Mouse (Mus musculus) heart, embryonic 13.5 days (tissue): ENCODE data around the gene Filip1l. TPM values are rescaled to one million over a fixed set of nuclear protein-coding genes. Genes with fewer than 3 reads are reported as not detected.

Experiments used
- ATAC-seq: fragments of 200-750 bp; cut with Nextera tagmentation; 2 replicates; pipeline ENCODE4 v1.8.0; 2017; ENCODE audit warnings: moderate TSS enrichment; ENCODE audit not compliant: insufficient number of reproducible peaks, low FRiP score, low TSS enrichment; ENCODE audit errors: extremely low read depth
- H3K27ac ChIP-seq: fragments of 300-500 bp; sonication (generic); replicated peaks from 2 replicates; pipeline ENCODE4 v1.5.1; 2015; ENCODE audit warnings: moderate library complexity, mild to moderate bottlenecking, inconsistent platforms
- H3K27me3 ChIP-seq: fragments of 300-500 bp; sonication (generic); replicated peaks from 2 replicates; pipeline ENCODE4 v1.6.1; 2015; ENCODE audit warnings: mild to moderate bottlenecking, inconsistent platforms
- H3K36me3 ChIP-seq: fragments of 300-500 bp; sonication (generic); 2 replicates; pipeline ENCODE4 v1.6.1; 2015; ENCODE audit warnings: mild to moderate bottlenecking, inconsistent platforms
- H3K4me1 ChIP-seq: fragments of 300-500 bp; sonication (generic); 2 replicates; pipeline ENCODE4 v1.6.1; 2015; ENCODE audit warnings: inconsistent platforms
- H3K4me2 ChIP-seq: fragments of 300-500 bp; sonication (generic); 2 replicates; pipeline ENCODE4 v1.6.1; 2015; ENCODE audit warnings: inconsistent platforms, mild to moderate bottlenecking, moderate library complexity
- H3K4me3 ChIP-seq: fragments of 300-500 bp; sonication (generic); 2 replicates; pipeline ENCODE4 v1.5.1; 2015; ENCODE audit warnings: moderate library complexity, mild to moderate bottlenecking, inconsistent platforms
- H3K9ac ChIP-seq: fragments of 300-500 bp; sonication (generic); 2 replicates; pipeline ENCODE4 v1.6.1; 2015; ENCODE audit warnings: inconsistent platforms, mild to moderate bottlenecking, moderate library complexity
- H3K9me3 ChIP-seq: fragments of 300-500 bp; sonication (generic); 2 replicates; pipeline ENCODE4 v1.6.1; 2016; ENCODE audit warnings: inconsistent platforms
- WGBS: fragments of 180-500 bp; shearing (Covaris S2); methylation state at CpG from one replicate; pipeline ENCODE4 v1.1.7; 2015; ENCODE audit warnings: mixed read lengths; 5-methylcytosine and 5-hydroxymethylcytosine counted together
- polyA plus RNA-seq: library from polyadenylated mRNA; unstranded; fragments of >200 nt; fragmentation: Nextera tagmentation; extraction: Ambion mirVana; gene quantifications from 2 replicates; pipeline ENCODE4 v1.2.1, GENCODE M21; 2015

Gene Filip1l
- polyA plus RNA-seq, 1 experiment from 2014 or later = 19.3 TPM

GRCm38 (mm10) chr16:57555667-57556066 lies 202.8 kb downstream of the Filip1l start:
- H3K27me3 ChIP-seq = no peaks in the 10 kb centered on the region
- no peak overlapping the region for H3K9ac ChIP-seq
- no peaks in the 10 kb centered on the region for H3K9me3 ChIP-seq
- no peak for ATAC-seq
- no peak overlapping the region for H3K4me3 ChIP-seq
- peaks cover 64% of the 10 kb centered on the region for H3K4me1 ChIP-seq
- H3K27ac ChIP-seq = 0 out of 2 replicates have a peak overlapping the region, but pooled peaks have one; percentile 36
- 74% methylated on average over 4 of the region's 4 CpGs for WGBS
- peaks cover 26% of the 10 kb centered on the region for H3K36me3 ChIP-seq
- no peak overlapping the region for H3K4me2 ChIP-seq

GRCm38 (mm10) chr16:57556244-57556643 lies 203.4 kb downstream of the Filip1l start:
- 63% methylated on average over 2 of the region's 2 CpGs for WGBS
- H3K9me3 ChIP-seq = no peaks in the 10 kb centered on the region
- no peak for ATAC-seq
- H3K27me3 ChIP-seq = no peaks in the 10 kb centered on the region
- H3K4me1 ChIP-seq = peaks cover 60% of the 10 kb centered on the region
- H3K4me2 ChIP-seq = no peak overlapping the region
- peaks cover 26% of the 10 kb centered on the region for H3K36me3 ChIP-seq
- H3K9ac ChIP-seq = no peak overlapping the region
- no peak overlapping the region for H3K27ac ChIP-seq
- no peak overlapping the region for H3K4me3 ChIP-seq

- Histone ChIP-seq H3K9me3 (no peaks in the 10 kb centered on the region), H3K4me1 (peaks cover 54% of the 10 kb centered on the region), H3K27ac (no peak overlapping the region), H3K4me3 (no peak overlapping the region), H3K4me2 (no peak overlapping the region), H3K36me3 (peaks cover 24% of the 10 kb centered on the region), H3K9ac (no peak overlapping the region), H3K27me3 (no peaks in the 10 kb centered on the region)
- WGBS = 81% methylated on average over 3 of the region's 3 CpGs
- ATAC-seq = no peak
These were observed 205.4 kb downstream of the Filip1l start for GRCm38 (mm10) chr16:57558258-57558657.

GRCm38 (mm10) chr16:57560185-57560584 lies 207.3 kb downstream of the Filip1l start:
- Histone ChIP-seq H3K27me3 (no peaks in the 10 kb centered on the region), H3K27ac (no peak overlapping the region), H3K4me2 (no peak overlapping the region), H3K9ac (no peak overlapping the region), H3K4me3 (no peak overlapping the region), H3K4me1 (peaks cover 47% of the 10 kb centered on the region), H3K36me3 (peaks cover 17% of the 10 kb centered on the region), H3K9me3 (no peaks in the 10 kb centered on the region)
- WGBS = 80% methylated on average over 1 of the region's 1 CpGs
- ATAC-seq = no peak

- no peaks in the 10 kb centered on the region for H3K9me3 ChIP-seq
- H3K9ac ChIP-seq = no peak overlapping the region
- H3K27me3 ChIP-seq = no peaks in the 10 kb centered on the region
- H3K4me2 ChIP-seq = no peak overlapping the region
- no peak for ATAC-seq
- H3K36me3 ChIP-seq = peaks cover 19% of the 10 kb centered on the region
- H3K4me1 ChIP-seq = peaks cover 43% of the 10 kb centered on the region
- H3K27ac ChIP-seq = peak overlapping the region; percentile 69
- no peak overlapping the region for H3K4me3 ChIP-seq
- WGBS = 29% methylated on average over 3 of the region's 3 CpGs
These were observed 210.6 kb downstream of the Filip1l start for GRCm38 (mm10) chr16:57563453-57563852.

- Histone ChIP-seq H3K27me3 (no peaks in the 10 kb centered on the region), H3K27ac (peak overlapping the region; percentile 34; the same call in 1 of the 2 replicates), H3K4me2 (no peak overlapping the region), H3K4me1 (peaks cover 48% of the 10 kb centered on the region), H3K9me3 (no peaks in the 10 kb centered on the region), H3K4me3 (no peak overlapping the region), H3K9ac (no peak overlapping the region), H3K36me3 (peaks cover 25% of the 10 kb centered on the region)
- ATAC-seq = no peak
- WGBS = 49% methylated on average over 1 of the region's 1 CpGs
These were observed 211.9 kb downstream of the Filip1l start for GRCm38 (mm10) chr16:57564807-57565206.

- peak overlapping the region; percentile 30 for H3K27ac ChIP-seq
These were observed 213.3 kb downstream of the Filip1l start for GRCm38 (mm10) chr16:57566215-57566614.

DNA sequence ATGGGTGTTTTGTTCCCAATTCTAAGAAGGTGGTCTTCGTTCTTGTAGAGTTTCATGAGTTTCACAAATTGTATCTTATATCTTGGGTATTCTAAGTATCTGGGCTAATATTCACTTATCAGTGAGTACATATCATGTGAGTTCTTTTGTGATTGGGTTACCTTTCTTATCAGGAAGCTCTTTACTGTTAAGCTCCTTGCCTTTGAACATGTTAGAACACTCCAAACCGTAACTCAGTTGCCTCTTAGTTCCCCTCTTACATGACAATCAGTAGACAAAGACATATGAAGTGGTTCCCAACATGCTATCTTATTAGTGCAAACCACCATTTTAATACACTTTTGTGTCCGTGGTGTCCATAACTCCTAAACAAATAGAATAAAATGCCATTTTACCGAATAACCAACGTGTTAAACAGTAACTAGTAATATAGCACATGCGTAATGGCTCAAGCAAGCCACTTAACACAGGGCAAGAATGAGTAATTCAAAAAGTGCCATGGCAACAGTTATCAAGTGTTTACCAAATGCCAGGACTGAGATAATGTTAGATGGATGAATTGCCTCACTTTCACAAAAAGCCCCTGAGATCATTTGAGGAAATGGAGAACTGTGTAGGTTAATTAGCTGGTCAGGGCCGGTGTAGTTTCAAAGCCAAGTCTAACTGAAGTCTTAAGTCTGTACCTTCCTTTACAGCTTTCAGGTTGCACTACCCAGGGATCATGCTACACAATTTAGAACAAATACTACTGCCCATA lies 215.9 kb downstream of the Filip1l start:
- no peak overlapping the region for H3K4me2 ChIP-seq
- ATAC-seq = no peak

More at GRCm38 (mm10) chr16:57566215-57566614, 213.3 kb downstream of the Filip1l start:
- H3K36me3 ChIP-seq = peaks cover 35% of the 10 kb centered on the region
- H3K27me3 ChIP-seq = no peaks in the 10 kb centered on the region
- 43% methylated on average over 3 of the region's 3 CpGs for WGBS
- no peak overlapping the region for H3K9ac ChIP-seq
- H3K4me2 ChIP-seq = no peak overlapping the region
- H3K9me3 ChIP-seq = no peaks in the 10 kb centered on the region
- no peak for ATAC-seq
- peaks cover 44% of the 10 kb centered on the region for H3K4me1 ChIP-seq
- H3K4me3 ChIP-seq = no peak overlapping the region

GRCm38 (mm10) chr16:57570789-57571311 lies 218.0 kb downstream of the Filip1l start:
- Histone ChIP-seq H3K9ac (no peak overlapping the region), H3K4me1 (peaks cover 39% of the 10 kb centered on the region), H3K36me3 (peaks cover 51% of the 10 kb centered on the region), H3K27me3 (no peaks in the 10 kb centered on the region), H3K4me2 (no peak overlapping the region), H3K4me3 (no peak overlapping the region), H3K9me3 (no peaks in the 10 kb centered on the region), H3K27ac (no peak overlapping the region)
- 89% methylated on average over 5 of the region's 5 CpGs for WGBS
- no peak for ATAC-seq

More for the DNA sequence above, 215.9 kb downstream of the Filip1l start:
- H3K36me3 ChIP-seq = peaks cover 47% of the 10 kb centered on the region
- no peak overlapping the region for H3K9ac ChIP-seq
- H3K4me3 ChIP-seq = no peak overlapping the region
- H3K27me3 ChIP-seq = no peaks in the 10 kb centered on the region
- H3K9me3 ChIP-seq = no peaks in the 10 kb centered on the region
- peaks cover 44% of the 10 kb centered on the region for H3K4me1 ChIP-seq
- no peak overlapping the region for H3K27ac ChIP-seq
- WGBS = 76% methylated on average over 7 of the region's 7 CpGs

DNA sequence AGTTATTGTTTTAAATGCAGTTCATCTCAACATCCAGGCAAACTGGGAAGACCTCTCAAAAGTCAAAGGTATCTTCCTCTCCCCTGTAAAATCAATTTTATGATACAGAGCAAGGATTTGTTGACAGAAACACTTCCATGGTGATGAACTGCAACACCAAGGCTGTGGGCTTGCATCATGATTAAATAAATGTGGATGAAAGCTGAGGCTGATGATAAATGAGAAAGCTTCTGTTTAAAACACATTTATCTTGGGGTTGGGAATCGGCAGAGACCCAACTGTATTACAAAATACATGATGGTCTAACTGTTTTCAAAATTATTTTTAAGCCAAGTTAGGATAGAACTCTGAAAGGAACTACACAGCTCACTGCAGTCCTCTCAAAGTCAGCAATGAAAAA lies 220.9 kb downstream of the Filip1l start:
- 67% methylated on average over 1 of the region's 1 CpGs for WGBS
- Histone ChIP-seq H3K4me1 (peaks cover 41% of the 10 kb centered on the region), H3K36me3 (peaks cover 58% of the 10 kb centered on the region), H3K4me2 (no peak overlapping the region), H3K4me3 (no peak overlapping the region), H3K27me3 (no peaks in the 10 kb centered on the region), H3K9me3 (no peaks in the 10 kb centered on the region), H3K9ac (no peak overlapping the region), H3K27ac (no peak overlapping the region)
- ATAC-seq = no peak

- no peak overlapping the region for H3K27ac ChIP-seq
- H3K4me3 ChIP-seq = no peak overlapping the region
- H3K4me1 ChIP-seq = peaks cover 48% of the 10 kb centered on the region
- no peaks in the 10 kb centered on the region for H3K9me3 ChIP-seq
- H3K9ac ChIP-seq = no peak overlapping the region
- WGBS = 93% methylated on average over 1 of the region's 1 CpGs
- ATAC-seq = no peak
- peaks cover 42% of the 10 kb centered on the region for H3K36me3 ChIP-seq
- no peak overlapping the region for H3K4me2 ChIP-seq
- no peaks in the 10 kb centered on the region for H3K27me3 ChIP-seq
These were observed 223.0 kb downstream of the Filip1l start for GRCm38 (mm10) chr16:57575764-57576388.
